Mouse (Mus musculus): ENCODE results near the gene Thsd4.

- TF ChIP-seq FLI1 (IDR thresholded peaks at IDR 0.05; ENCODE audit: low read length) (no peak), GATA1 (IDR thresholded peaks at IDR 0.05; ENCODE audit: borderline replicate concordance, low read length) (no peak)
These were observed 148.6 kb downstream of the Thsd4 start for GRCm38 (mm10) chr9:60373161-60373737.
